Mouse (Mus musculus): Measurements from ENCODE around the gene Rab3il1.

DNA sequence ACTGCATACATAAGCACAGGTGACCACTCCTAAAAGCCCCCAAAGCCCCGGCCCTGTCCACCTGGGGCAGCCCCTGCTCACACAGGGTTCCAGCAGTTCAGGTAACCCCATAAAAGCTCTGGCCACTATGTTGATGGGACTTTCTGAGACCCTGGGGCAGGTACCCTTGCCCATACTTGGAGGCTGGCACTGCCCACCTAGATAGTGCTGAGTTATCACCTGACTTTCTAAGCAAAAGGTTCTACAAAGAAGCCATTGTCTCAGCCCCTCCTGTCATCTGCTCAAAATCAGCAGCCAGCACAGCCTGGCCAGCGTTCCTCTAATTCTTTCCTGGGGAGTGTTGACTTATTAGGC lies 3.4 kb upstream of the Rab3il1 start:
- no peak for TF ChIP-seq CTCF (conservative IDR thresholded peaks at IDR 0.05; ENCODE audit: low read length)
- TF ChIP-seq POU5F1 (IDR thresholded peaks at IDR 0.05; ENCODE audit: borderline replicate concordance, low read length), result no peak

Measured in E14TG2a.4 (cell line).